Mouse (Mus musculus): Measurements from ENCODE around the gene E430018J23Rik. TPM values are rescaled to one million over a fixed set of nuclear protein-coding genes. Genes with fewer than 3 reads are reported as not detected.
"Not testable (repeated sequence)": the region's sequence is repeated elsewhere in the genome, so short reads cannot be mapped to it uniquely, and the experiment has no call there.

E430018J23Rik gene
- total RNA-seq (2017): 7.4 and 8.1 TPM in 2 replicates

DNA sequence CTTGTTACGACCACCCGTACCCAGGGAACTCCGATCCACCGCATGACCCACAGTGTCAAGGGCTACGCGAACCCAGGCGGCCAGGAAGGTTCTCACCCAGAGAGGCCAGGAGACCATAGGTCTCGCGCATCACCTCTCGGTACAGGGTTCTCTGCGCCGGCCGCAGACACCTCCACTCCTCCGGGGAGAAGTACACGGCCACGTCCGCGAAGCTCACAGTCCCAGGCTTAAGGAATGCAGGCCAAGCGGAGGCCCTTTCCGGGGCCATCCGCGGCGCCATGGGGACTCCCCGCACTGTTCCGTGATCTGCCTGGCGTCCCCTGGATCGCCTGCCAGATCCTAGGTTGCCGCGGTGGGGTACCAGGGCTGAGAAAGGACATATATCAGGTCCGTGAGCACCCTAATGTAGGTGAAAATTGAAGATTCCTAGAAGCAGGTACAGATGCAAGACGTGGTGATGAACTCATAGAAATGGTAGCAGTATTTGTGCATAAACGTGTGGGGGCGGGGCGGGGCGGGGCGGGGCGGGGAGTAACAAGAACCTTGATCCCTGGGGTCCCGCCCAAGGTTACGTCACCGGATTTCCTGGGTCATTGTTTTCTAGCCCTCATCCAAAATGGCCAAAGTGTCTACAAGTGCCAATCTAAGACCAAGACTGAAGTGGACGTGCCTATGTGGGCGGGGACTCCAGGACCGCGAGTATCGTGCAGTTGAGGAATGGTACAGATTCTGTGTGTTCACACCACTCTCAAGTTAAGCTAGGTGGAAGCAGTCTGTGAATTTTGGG is at the start of gene E430018J23Rik:
E430018J23Rik (minus strand) TSS at position 473 of the 787 bp plus-strand sequence.
- peak; percentile 97 to 98 for ATAC-seq (replicated peaks in 1 of 2; ENCODE audit: insufficient read depth in 1 of 2, low FRiP score in 2 of 2, low TSS enrichment in 1 of 2, low read depth in 1 of 2, poor library complexity in 2 of 2, severe bottlenecking in 2 of 2)

DNA sequence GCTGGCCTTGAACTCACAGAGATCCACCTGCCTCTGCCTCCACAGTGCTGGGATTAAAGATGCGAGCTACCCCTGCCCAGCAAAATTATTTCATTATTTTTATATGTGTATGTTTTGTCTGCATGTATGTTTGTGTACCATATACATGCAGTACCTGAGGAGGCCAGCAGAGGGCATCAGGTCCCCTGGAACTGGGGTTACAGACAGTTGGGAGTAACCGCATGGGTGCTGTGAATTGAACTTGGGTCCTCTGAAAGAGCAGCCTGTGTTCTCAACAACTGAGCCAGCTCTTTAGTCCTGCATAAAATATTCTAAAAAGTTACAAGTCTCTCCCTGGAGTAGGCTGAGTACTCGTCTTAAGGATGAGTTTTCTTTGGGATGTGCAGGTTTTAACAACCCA is 44.3 kb upstream of the E430018J23Rik start:
- ATAC-seq (replicated peaks in 1 of 2; ENCODE audit: insufficient read depth in 1 of 2, low FRiP score in 2 of 2, low TSS enrichment in 1 of 2, low read depth in 1 of 2, poor library complexity in 2 of 2, severe bottlenecking in 2 of 2): no peak

DNA sequence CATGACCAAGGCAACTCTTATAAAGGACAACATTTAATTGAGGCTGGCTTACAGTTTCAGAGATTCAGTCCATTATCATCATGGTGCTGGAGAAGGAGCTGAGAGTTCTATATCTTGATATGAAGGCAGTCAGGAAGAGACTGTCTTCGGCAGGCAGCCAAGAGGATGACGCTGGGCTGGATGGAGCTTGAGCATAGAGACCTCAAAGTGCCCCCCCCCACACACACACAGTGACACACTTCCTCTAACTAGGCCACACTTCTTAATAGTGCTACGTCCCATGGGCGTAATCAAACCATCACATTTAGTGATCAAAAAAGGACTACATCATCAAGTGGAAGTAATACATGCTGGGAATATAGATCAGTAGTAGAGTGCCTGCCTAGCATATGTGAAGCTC is 41.8 kb upstream of the E430018J23Rik start:
- ATAC-seq (replicated peaks in 1 of 2; ENCODE audit: insufficient read depth in 1 of 2, low FRiP score in 2 of 2, low TSS enrichment in 1 of 2, low read depth in 1 of 2, poor library complexity in 2 of 2, severe bottlenecking in 2 of 2): no peak

DNA sequence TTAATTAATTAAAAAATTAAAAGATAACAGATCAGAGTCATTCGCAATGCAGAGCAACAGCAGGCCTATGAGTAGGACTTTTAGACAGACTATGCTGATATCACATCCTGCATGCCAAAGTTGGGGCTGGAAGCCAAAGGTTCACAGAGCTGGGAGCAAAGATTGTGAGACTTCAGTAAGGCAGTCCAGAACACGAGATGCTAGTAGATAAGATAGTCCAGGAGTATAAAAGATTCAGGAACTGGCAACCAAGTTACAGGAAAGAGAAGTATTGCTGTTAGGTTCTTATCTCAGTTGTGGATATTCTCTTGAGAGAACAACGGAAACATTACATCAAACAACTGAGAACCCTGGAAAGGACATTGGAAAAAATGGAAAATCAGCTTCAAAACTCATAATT is 32.9 kb upstream of the E430018J23Rik start:
- ATAC-seq (replicated peaks in 1 of 2; ENCODE audit: insufficient read depth in 1 of 2, low FRiP score in 2 of 2, low TSS enrichment in 1 of 2, low read depth in 1 of 2, poor library complexity in 2 of 2, severe bottlenecking in 2 of 2): no peak

DNA sequence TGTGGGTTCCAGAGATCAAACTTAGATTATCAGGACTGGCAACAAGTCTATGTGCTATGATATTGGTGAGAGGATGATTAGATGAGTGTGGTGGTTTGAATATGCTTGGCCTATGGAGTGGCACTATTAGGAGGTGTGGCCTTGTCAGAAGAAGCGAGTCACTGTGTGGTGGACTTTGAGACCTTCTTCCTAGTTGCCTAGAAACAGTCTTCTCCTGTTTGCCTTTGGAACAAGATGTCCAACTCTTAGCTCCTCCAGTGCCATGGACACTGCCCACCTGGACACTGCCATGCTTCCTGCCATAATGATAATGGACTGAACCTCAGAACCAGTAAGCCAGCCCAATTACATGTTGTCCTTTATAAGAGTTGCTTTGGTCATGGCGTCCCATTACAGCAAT is 32.5 kb upstream of the E430018J23Rik start:
- ATAC-seq (replicated peaks in 1 of 2; ENCODE audit: insufficient read depth in 1 of 2, low FRiP score in 2 of 2, low TSS enrichment in 1 of 2, low read depth in 1 of 2, poor library complexity in 2 of 2, severe bottlenecking in 2 of 2): no peak

DNA sequence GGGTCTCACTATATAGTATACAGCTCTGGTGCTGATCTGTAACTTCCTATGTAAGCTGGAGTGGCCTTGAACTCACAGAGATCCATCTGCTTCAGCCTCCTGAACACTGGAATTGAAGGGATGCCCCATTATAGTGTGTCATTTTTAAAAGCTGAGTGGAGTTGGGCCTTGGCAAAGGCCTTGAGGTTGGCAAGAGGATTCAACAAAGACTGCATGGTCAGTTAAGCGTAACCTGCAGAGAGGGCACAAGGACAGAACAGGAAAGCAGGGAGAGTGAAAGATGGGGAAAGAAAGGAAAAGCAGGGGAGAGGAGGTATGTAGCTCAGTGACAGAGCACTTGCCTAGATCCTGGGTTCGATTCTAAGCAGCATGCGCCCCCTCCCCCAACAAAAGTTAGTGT is 31.9 kb upstream of the E430018J23Rik start:
- no peak for ATAC-seq (replicated peaks in 1 of 2; ENCODE audit: insufficient read depth in 1 of 2, low FRiP score in 2 of 2, low TSS enrichment in 1 of 2, low read depth in 1 of 2, poor library complexity in 2 of 2, severe bottlenecking in 2 of 2)

DNA sequence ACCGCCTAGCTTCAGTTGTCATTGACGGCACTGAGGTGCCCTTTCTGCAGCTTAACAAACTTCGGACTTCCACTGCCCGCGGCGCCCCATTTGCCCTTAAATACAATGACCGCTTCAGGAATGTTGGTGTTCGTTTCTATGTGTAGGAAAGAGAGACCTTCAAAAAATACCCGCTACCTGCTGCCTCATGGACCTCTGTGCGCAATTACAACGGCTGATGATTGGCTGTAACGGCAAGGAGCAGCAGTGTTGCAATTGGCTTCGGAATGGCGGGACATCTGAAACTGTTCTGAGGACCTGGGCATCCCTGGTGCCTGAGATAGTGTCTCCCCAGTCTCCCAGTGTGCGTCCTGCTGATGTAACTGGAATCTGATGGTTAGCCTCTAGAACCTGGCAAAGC is 28.8 kb upstream of the E430018J23Rik start:
- peak in 1 of 2 experiments; percentile 29; a peak in 1 of 4 replicates for ATAC-seq (replicated peaks in 1 of 2; ENCODE audit: insufficient read depth in 1 of 2, low FRiP score in 2 of 2, low TSS enrichment in 1 of 2, low read depth in 1 of 2, poor library complexity in 2 of 2, severe bottlenecking in 2 of 2)

DNA sequence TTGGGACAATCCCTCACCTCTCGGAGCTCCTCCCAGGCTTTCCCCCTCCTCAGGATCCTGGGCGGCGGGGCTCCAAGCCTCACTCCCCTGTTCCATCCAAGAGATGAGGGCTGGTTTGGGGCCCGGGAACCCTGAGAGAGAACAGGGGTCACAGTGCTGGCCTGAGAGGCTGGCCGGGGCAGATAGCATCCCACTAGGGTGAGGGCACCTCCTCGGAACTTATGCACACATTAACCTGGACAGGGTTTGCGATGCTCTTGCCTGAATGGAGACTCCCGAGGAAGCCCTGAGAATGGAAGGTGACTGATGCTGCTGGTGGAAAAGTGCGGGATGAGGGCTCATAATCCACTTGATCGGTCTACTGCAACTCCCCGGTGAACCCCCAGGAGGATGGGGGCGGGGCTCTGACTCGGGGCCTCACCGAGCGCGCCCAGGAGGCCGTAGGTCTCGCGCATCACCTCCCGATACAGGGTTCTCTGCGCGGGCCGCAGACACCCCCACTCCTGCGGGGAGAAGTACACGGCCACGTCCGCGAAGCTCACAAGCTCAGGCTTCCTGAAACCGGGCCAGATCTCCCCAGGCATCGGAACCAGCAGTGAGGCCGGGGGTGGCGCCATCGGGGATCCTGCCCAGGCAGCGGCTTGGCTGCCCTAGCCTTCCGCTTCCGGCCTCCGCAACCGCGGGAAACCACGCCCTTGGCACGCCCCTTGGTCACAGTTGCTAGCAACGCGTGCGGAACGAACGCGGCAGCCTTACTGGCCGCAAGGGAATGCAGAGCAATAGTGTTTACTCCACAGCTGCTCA is 28.2 kb upstream of the E430018J23Rik start, which contains the start of gene Zfp688:
Zfp688 (minus strand) TSS at position 681 of the 804 bp plus-strand sequence.
- peak; percentile 98 for ATAC-seq (replicated peaks in 1 of 2; ENCODE audit: insufficient read depth in 1 of 2, low FRiP score in 2 of 2, low TSS enrichment in 1 of 2, low read depth in 1 of 2, poor library complexity in 2 of 2, severe bottlenecking in 2 of 2)

DNA sequence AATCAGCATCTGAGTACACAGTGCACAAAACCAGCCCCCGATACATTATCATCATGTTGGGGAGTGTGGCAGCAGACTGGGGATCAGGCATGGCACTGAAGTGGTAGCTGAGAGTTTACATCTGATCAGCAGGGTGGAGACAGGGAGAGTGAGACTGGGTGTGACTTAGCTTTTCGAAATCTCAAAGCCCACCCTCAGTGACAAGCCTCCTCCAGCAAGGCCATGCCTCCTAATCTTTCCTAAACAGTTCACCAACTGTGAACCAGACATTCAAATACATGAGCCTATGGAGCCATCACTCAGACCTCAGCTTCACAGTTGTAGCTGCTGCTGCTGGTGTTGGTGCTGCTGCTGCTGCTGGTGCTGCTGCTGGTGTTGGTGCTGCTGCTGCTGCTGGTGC is 18.0 kb upstream of the E430018J23Rik start:
- ATAC-seq (replicated peaks in 1 of 2; ENCODE audit: insufficient read depth in 1 of 2, low FRiP score in 2 of 2, low TSS enrichment in 1 of 2, low read depth in 1 of 2, poor library complexity in 2 of 2, severe bottlenecking in 2 of 2): no peak

DNA sequence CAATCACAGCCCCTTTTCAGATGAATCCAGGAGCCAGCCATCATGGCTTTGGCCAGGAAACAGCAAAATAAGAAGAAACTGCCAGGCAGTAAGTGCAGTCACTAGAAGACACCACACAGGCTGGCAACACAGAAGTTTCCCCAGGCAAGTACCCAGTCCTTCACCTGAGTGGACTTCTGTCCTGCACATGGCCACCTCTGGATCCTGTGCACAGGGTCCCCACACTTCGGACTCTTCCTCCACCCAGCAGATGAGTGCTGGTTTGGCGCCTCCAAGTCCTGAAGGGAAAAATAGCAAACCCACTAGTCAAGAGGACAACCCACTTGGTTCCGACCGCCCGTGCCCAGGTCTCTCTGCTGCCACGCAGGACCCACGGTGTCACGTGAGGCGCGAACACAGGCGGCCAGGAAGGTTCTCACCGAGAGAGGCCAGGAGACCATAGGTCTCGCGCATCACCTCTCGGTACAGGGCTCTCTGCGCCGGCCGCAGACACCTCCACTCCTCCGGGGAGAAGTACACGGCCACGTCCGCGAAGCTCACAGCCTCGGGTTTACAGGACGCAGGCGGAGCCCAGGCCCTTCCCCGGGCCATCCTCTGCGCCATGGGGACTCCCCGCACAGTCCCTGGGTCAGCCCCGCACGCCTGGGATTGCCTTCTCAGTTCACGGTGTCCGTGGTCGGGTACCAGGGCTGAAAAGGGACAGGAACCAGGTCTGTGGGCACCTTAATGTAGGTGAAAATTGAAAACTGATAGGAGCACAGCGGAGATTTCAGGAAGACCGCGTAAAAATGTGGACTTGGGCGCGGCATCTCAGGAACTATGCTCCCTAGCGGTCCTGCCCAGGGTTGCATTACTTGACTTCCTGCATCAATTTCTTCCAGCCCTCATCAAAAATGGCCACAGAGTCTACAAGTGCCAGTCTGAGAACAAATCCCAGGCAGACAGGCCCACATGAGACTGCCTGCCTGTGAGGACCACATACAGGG is 12.9 kb upstream of the E430018J23Rik start, which contains the start of gene Zfp764:
Zfp764 (minus strand) TSS at position 821 of the 986 bp plus-strand sequence.
- ATAC-seq (replicated peaks in 1 of 2; ENCODE audit: insufficient read depth in 1 of 2, low FRiP score in 2 of 2, low TSS enrichment in 1 of 2, low read depth in 1 of 2, poor library complexity in 2 of 2, severe bottlenecking in 2 of 2): peak; percentile 90 to 92

DNA sequence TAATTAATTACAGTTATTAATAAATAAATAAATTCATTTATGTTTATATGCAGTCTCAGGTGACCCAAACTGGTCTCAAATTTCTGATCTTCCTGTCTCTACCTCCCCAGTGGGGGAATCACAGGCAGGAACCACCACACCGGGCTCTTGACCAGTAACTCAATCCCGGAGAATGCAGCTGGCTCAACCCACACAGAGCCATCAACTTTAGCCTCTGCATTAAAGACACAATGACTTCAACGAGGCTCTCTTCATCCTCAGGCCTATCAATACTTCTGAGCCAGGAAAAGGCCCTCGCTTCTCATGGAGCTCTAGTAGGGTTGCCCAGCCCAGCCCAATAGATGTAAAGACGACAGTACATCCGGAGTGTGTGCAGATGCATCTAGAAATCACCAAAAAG is 10.7 kb upstream of the E430018J23Rik start:
- ATAC-seq (replicated peaks in 1 of 2; ENCODE audit: insufficient read depth in 1 of 2, low FRiP score in 2 of 2, low TSS enrichment in 1 of 2, low read depth in 1 of 2, poor library complexity in 2 of 2, severe bottlenecking in 2 of 2): not testable (repeated sequence)

DNA sequence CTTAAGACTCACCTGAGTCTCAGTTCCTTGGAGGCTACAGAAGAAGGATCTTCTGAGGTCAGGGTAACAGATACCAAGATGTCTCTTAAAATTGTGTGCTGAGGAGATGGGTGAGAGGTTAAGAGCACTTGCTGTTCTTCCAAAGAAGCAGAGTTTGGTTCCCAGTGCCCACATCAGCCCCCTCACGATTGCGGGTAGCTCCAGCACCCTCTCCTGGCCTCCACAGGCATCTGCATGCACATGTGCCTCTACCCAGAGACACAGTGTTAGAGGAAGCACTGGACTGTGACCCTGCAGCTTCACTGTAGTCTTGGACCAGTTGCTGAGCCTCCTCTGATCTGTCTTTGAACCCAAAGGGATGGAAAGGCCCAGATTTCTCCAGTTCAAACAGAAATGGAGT is 9.6 kb upstream of the E430018J23Rik start:
- no peak for ATAC-seq (replicated peaks in 1 of 2; ENCODE audit: insufficient read depth in 1 of 2, low FRiP score in 2 of 2, low TSS enrichment in 1 of 2, low read depth in 1 of 2, poor library complexity in 2 of 2, severe bottlenecking in 2 of 2)

DNA sequence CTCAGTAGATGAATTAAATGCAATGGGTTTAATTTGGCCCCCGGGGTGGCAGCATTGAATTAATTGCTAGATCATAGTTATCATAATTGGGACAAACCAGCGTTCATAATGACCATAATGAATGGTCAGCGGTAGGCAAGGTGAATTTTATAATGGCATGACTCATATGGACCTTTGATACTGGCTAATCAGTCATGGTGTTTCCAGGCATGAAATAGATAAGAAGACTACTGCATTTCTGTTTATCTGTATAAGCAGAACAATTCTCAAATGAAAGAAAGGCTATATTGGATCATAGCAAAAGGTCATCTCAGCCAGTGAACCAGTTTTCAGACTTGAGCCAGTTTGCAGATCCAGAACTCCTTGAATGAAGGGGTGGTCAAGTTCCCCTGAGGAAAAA is 6.9 kb upstream of the E430018J23Rik start:
- ATAC-seq (replicated peaks in 1 of 2; ENCODE audit: insufficient read depth in 1 of 2, low FRiP score in 2 of 2, low TSS enrichment in 1 of 2, low read depth in 1 of 2, poor library complexity in 2 of 2, severe bottlenecking in 2 of 2): no peak

DNA sequence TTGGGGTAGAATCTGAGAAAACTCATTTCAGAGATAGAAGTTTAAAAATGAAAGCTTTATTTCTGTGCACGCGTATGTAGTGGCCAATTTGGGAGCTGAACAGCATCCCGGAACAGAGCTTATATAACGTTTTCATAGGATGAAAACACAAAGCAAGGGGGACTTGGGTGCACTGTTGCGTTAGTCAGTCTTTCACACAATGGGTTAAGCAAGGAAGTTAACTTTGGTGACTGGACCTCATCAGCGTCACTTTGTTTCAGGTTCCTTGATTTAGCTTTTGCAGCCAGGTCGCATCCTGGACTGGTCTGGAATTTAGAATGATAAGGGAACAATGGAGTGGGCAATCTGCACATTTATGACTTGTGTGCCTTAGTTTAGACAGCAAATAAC is 510 bp upstream of the E430018J23Rik start:
- ATAC-seq (replicated peaks in 1 of 2; ENCODE audit: insufficient read depth in 1 of 2, low FRiP score in 2 of 2, low TSS enrichment in 1 of 2, low read depth in 1 of 2, poor library complexity in 2 of 2, severe bottlenecking in 2 of 2): no peak

DNA sequence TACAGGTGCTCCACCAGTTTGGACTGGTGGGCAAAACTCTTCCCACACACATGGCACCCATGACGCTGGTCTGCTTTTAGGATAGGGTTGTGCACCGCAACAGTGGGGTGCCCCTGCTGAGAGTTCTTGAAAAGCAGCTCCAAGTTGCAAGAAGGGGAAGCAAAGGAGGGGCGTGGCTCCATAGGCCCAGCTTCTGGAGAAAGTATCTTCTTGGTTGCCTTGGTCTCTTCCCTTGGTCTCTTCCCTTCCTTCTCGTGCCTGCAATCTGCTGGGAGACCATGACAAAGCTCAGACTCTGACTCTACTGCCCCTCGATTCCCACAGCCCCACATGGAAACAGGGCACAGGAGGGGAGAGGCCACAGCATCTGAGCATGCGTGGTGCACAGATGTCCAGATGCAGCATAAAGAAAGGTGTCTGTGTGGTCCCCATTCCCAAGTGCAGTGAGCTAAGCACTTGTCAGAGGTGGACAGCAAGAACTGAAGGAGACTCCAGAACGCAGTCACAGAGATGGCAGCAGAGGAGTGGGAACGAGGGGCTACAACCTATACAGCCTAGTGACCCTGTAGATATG is 1.1 kb downstream of the E430018J23Rik start:
- ATAC-seq (replicated peaks in 1 of 2; ENCODE audit: insufficient read depth in 1 of 2, low FRiP score in 2 of 2, low TSS enrichment in 1 of 2, low read depth in 1 of 2, poor library complexity in 2 of 2, severe bottlenecking in 2 of 2): no peak

DNA sequence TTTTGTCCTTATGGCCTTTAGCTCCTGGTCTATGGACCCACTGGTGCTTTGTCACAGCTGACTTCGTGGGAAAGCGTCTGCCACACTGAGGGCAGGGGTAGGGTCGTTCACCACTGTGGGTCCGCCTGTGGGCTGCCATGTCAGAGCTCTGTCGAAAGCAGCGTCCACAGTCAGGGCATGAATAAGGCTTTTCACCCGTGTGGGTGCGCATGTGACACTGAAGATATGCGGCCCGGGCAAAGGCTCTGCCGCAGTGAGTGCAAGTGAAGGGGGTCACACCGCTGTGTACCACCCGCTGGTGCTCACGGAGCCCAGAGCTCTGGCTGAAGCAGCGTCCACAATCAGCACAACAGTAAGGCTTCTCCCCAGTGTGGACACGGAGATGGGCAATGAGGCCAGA is 1.9 kb downstream of the E430018J23Rik start:
- no peak for ATAC-seq (replicated peaks in 1 of 2; ENCODE audit: insufficient read depth in 1 of 2, low FRiP score in 2 of 2, low TSS enrichment in 1 of 2, low read depth in 1 of 2, poor library complexity in 2 of 2, severe bottlenecking in 2 of 2)

DNA sequence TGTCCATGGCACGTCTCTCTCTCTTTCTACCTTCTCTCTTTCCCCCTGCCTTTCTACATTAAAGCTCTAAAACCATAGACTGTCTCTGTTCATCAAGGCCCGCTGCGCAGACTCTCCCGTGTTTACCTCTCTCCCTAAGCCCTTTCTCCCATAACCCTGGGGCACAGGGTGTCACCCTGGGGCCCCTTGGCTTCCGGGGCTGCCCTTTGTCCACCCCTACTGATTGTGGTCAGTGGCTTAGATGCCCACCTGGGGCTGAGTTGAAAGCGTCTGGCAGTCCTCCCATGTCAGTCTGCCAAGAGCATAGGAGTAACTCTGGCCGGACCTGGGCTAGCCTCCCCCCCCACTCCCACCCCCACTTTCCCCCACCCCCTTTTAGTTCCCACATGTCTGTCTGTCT is 3.1 kb downstream of the E430018J23Rik start:
- no peak for ATAC-seq (replicated peaks in 1 of 2; ENCODE audit: insufficient read depth in 1 of 2, low FRiP score in 2 of 2, low TSS enrichment in 1 of 2, low read depth in 1 of 2, poor library complexity in 2 of 2, severe bottlenecking in 2 of 2)
